21 mouse cellular contexts compared by ENCODE assay signal in genomic region chr6:55169818-55170217, GRCm38 (mm10). TPM values are rescaled to one million over a fixed set of nuclear protein-coding genes. Genes with fewer than 3 reads are reported as not detected.
"Had no signal": no experiment of that assay in that cellular context is flagged by ENCODE, and none has a peak within 500 bp of the region (broad histone marks: within the 10 kb centered on the region; RNA-seq: fewer than 3 reads in every experiment).

No protein-coding gene starts in this region.

- H3K27me3 ChIP-seq: liver, embryonic 15.5 days; stomach, embryonic 15.5 days had no signal

- H3K27ac ChIP-seq: liver, embryonic 15.5 days; macrophage; midbrain, embryonic 13.5 days; midbrain, embryonic 15.5 days; neural tube, embryonic 13.5 days; neural tube, embryonic 15.5 days; stomach, embryonic 15.5 days; stomach, postnatal 0 days had no signal

- DNase-seq: liver, postnatal 0 days; lung, embryonic 14.5 days; lung, postnatal 10 days; lung, postnatal 36 days; right cerebral cortex, postnatal 14 days; thymus, adult 2 months; thymus, postnatal 25 days; thymus, postnatal 4 days had no signal

- H3K36me3 ChIP-seq: liver, embryonic 15.5 days; midbrain, embryonic 13.5 days; midbrain, embryonic 15.5 days; neural tube, embryonic 13.5 days; neural tube, embryonic 15.5 days; stomach, embryonic 15.5 days had no signal

- H3K4me2 ChIP-seq: liver, embryonic 15.5 days; lung, embryonic 14.5 days; midbrain, embryonic 11.5 days; midbrain, embryonic 13.5 days; midbrain, embryonic 15.5 days; neural tube, embryonic 13.5 days; neural tube, embryonic 15.5 days; stomach, embryonic 15.5 days had no signal

- ATAC-seq: liver, postnatal 0 days; midbrain, embryonic 13.5 days; midbrain, embryonic 15.5 days had no signal

- H3K9ac ChIP-seq: liver, embryonic 15.5 days; liver, postnatal 0 days; lung, embryonic 14.5 days; midbrain, embryonic 13.5 days; midbrain, embryonic 15.5 days; neural tube, embryonic 13.5 days; neural tube, embryonic 15.5 days; stomach, embryonic 15.5 days had no signal

- H3K4me1 ChIP-seq: midbrain, embryonic 13.5 days; midbrain, embryonic 15.5 days; neural tube, embryonic 13.5 days; neural tube, embryonic 15.5 days; stomach, embryonic 15.5 days had no signal

- H3K9me3 ChIP-seq: liver, embryonic 15.5 days; megakaryocyte, embryonic 14.5 days; midbrain, embryonic 13.5 days; midbrain, embryonic 15.5 days; neural tube, embryonic 13.5 days; neural tube, embryonic 15.5 days; stomach, embryonic 15.5 days had no signal

- H3K4me3 ChIP-seq: liver, embryonic 15.5 days; megakaryocyte, embryonic 14.5 days; midbrain, embryonic 13.5 days; midbrain, embryonic 15.5 days; myocyte; neural tube, embryonic 13.5 days; neural tube, embryonic 15.5 days; stomach, embryonic 15.5 days had no signal

RNA-seq across cellular contexts. Expression of gene Inmt, which starts 5.0 kb away (rescaled TPM):
- total RNA-seq: megakaryocyte progenitor cell, adult 5-6 weeks had no signal
- polyA plus RNA-seq: macrophage; midbrain, embryonic 13.5 days; midbrain, embryonic 15.5 days; myocyte; neural tube, embryonic 11.5 days; neural tube, embryonic 13.5 days; neural tube, embryonic 15.5 days had no signal

RNA-seq across cellular contexts. Expression of gene Crhr2, which starts 37.0 kb away (rescaled TPM):
- total RNA-seq: megakaryocyte progenitor cell, adult 5-6 weeks had no signal
- polyA plus RNA-seq: liver, postnatal 0 days; lung, embryonic 14.5 days; macrophage; myocyte had no signal
